20 mouse cellular contexts compared by ENCODE assay signal in genomic region chr15:61610662-61611061, GRCm38 (mm10).
DNase-seq lines count a peak whose midpoint lies in the region; ATAC-seq and TF ChIP-seq lines count a peak whose summit lies in the region.
"Had no signal": no experiment of that assay in that cellular context is flagged by ENCODE, and none has a peak within 500 bp of the region (broad histone marks: within the 10 kb centered on the region; RNA-seq: fewer than 3 reads in every experiment).

No protein-coding gene starts in this region.

- H3K4me3 ChIP-seq in lung, embryonic 15.5 days, result no peak overlapping the region
- H3K4me3 ChIP-seq in lung, postnatal 0 days (ENCODE audit: low read depth, low read length), result no peak overlapping the region
- H3K4me3 ChIP-seq in embryonic fibroblast, embryonic 13.5 days (ENCODE audit: insufficient read depth, low read length), result no peak overlapping the region
- H3K4me3 ChIP-seq: embryonic facial prominence, embryonic 13.5 days; embryonic facial prominence, embryonic 15.5 days; forebrain, embryonic 13.5 days; forebrain, embryonic 15.5 days had no signal

- H3K9me3 ChIP-seq in lung, embryonic 15.5 days, result no peaks in the 10 kb centered on the region
- no peaks in the 10 kb centered on the region for H3K9me3 ChIP-seq in lung, postnatal 0 days (ENCODE audit: low read length)
- H3K9me3 ChIP-seq: embryonic facial prominence, embryonic 13.5 days; embryonic facial prominence, embryonic 15.5 days; forebrain, embryonic 13.5 days; forebrain, embryonic 15.5 days had no signal

- DNase-seq in lung, postnatal 36 days, result no peak
- peak; percentile 41 for DNase-seq in lung, postnatal 0 days (ENCODE audit: low spot score)
- DNase-seq in lung, adult 18-20 months, result no peak
- DNase-seq in neural tube, embryonic 10.5 days (ENCODE audit: extremely low spot score, low spot score), result no peak
- DNase-seq: adrenal gland, adult 2 months; adrenal gland, postnatal 10 days; adrenal gland, postnatal 25 days; cerebellum, adult 11 months; cerebellum, adult 18-20 months; cerebellum, adult 8-10 months; cerebellum, adult 9-11 months; cerebellum, postnatal 14 days; cerebellum, postnatal 36 days; embryo, embryonic 11 days had no signal

- H3K4me2 ChIP-seq in lung, embryonic 15.5 days, result no peak overlapping the region; the same call in 1 of the 2 replicates
- no peak overlapping the region for H3K4me2 ChIP-seq in lung, postnatal 0 days (replicated peaks; ENCODE audit: low read depth, low read length)
- H3K4me2 ChIP-seq: embryonic facial prominence, embryonic 13.5 days; embryonic facial prominence, embryonic 15.5 days; forebrain, embryonic 13.5 days; forebrain, embryonic 15.5 days had no signal

- peaks cover 37% of the 10 kb centered on the region for H3K4me1 ChIP-seq in lung, embryonic 15.5 days
- H3K4me1 ChIP-seq in lung, postnatal 0 days (ENCODE audit: insufficient read depth, low read depth, low read length), result peaks cover 3% of the 10 kb centered on the region; the same call in 1 of the 2 replicates
- H3K4me1 ChIP-seq in embryonic fibroblast, embryonic 13.5 days (ENCODE audit: control insufficient read depth, insufficient read depth, low read length), result peaks cover 9% of the 10 kb centered on the region
- H3K4me1 ChIP-seq: embryonic facial prominence, embryonic 13.5 days; embryonic facial prominence, embryonic 15.5 days; forebrain, embryonic 13.5 days; forebrain, embryonic 15.5 days had no signal

- H3K36me3 ChIP-seq in lung, embryonic 15.5 days, result no peaks in the 10 kb centered on the region
- no peaks in the 10 kb centered on the region for H3K36me3 ChIP-seq in lung, postnatal 0 days (ENCODE audit: insufficient read depth, low read length)
- H3K36me3 ChIP-seq: embryonic facial prominence, embryonic 13.5 days; embryonic facial prominence, embryonic 15.5 days; forebrain, embryonic 15.5 days had no signal

- H3K9ac ChIP-seq in lung, embryonic 15.5 days, result no peak overlapping the region
- H3K9ac ChIP-seq in lung, postnatal 0 days (replicated peaks; ENCODE audit: low read depth), result no peak overlapping the region
- H3K9ac ChIP-seq: embryonic facial prominence, embryonic 13.5 days; embryonic facial prominence, embryonic 15.5 days; forebrain, embryonic 13.5 days; forebrain, embryonic 15.5 days had no signal

- no peak for ATAC-seq in lung, embryonic 15.5 days (ENCODE audit: borderline replicate concordance, extremely low read depth, low FRiP score, low TSS enrichment)
- peak; percentile 36 for ATAC-seq in lung, postnatal 0 days
- ATAC-seq: forebrain, embryonic 13.5 days; forebrain, embryonic 15.5 days had no signal

- WGBS in lung, embryonic 15.5 days, result 57% methylated on average over 3 of the region's 3 CpGs
- WGBS in lung, postnatal 0 days, result 58% methylated on average over 3 of the region's 3 CpGs

- no peak for TF ChIP-seq POLR2A in embryonic fibroblast, embryonic 13.5 days (IDR thresholded peaks at IDR 0.05; ENCODE audit: low read depth, low read length)

- TF ChIP-seq EP300 in lung, postnatal 0 days (IDR thresholded peaks at IDR 0.05), result peak; percentile 95

- H3K27ac ChIP-seq in lung, embryonic 15.5 days, result peak overlapping the region; percentile 63
- no peak overlapping the region for H3K27ac ChIP-seq in lung, postnatal 0 days (ENCODE audit: low read length)
- H3K27ac ChIP-seq in embryonic fibroblast, embryonic 13.5 days (ENCODE audit: insufficient read depth, low read length), result peak overlapping the region; percentile 24; the same call in 1 of the 2 replicates
- H3K27ac ChIP-seq: embryonic facial prominence, embryonic 13.5 days; embryonic facial prominence, embryonic 15.5 days; forebrain, embryonic 13.5 days; forebrain, embryonic 15.5 days had no signal

- no peak for TF ChIP-seq CTCF in lung, postnatal 0 days (IDR thresholded peaks at IDR 0.05)
- TF ChIP-seq CTCF in embryonic fibroblast, embryonic 13.5 days (IDR thresholded peaks at IDR 0.05; ENCODE audit: borderline replicate concordance, insufficient read depth, low read length), result no peak

- no peaks in the 10 kb centered on the region for H3K27me3 ChIP-seq in lung, embryonic 15.5 days
- H3K27me3 ChIP-seq in lung, postnatal 0 days (replicated peaks; ENCODE audit: insufficient read depth, low read length), result no peaks in the 10 kb centered on the region
- H3K27me3 ChIP-seq: embryonic facial prominence, embryonic 13.5 days; embryonic facial prominence, embryonic 15.5 days; forebrain, embryonic 13.5 days; forebrain, embryonic 15.5 days had no signal
